ENCODE assay signal across 8 mouse cellular contexts in the genomic region with DNA sequence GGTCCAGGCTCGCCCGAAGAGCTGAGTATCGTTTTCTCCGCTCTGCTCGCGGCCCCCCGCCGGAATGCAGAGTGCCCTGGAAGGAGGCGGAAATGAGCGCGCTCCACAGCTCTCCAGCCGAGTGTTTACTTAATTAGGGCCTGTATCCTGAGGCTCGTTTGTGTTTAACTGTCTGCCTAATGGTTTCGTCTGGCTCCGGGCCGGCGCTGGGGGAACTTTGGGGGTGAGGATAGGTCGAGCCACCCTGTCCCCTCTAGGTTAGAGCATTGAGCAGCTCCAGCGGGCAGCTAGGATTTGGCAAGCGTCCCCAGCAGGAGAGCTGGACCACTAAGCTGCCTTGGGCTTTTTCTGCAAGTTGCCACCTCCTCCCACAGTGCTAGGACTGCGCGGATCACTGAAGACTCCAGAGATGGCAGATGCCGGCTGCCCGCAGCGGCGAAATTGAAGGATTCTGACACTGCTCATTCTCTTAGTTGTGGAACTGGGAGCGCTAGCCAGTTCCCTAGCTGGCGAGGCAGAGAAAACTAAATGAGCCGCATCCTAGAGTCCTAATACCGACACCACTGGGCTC. TPM values are rescaled to one million over a fixed set of nuclear protein-coding genes. Genes with fewer than 3 reads are reported as not detected.
DNase-seq lines count a peak whose midpoint lies in the region; ATAC-seq and TF ChIP-seq lines count a peak whose summit lies in the region.

No protein-coding gene starts in this region.

- ATAC-seq in megakaryocyte, adult 5-6 weeks (ENCODE audit: poor library complexity, severe bottlenecking): no peak
- peak; percentile 40; the same call in 1 of the 2 replicates for ATAC-seq in common myeloid progenitor, adult 5-6 weeks (replicated peaks; ENCODE audit: low read depth, poor library complexity, severe bottlenecking)
- 0 out of 2 replicates have a peak, but pooled peaks have one; percentile 18 for ATAC-seq in heart, postnatal 0 days (ENCODE audit: insufficient read depth, low read depth)
- no peak for ATAC-seq in limb, embryonic 15.5 days (ENCODE audit: insufficient number of reproducible peaks, low FRiP score, low TSS enrichment, low read depth)
- peak; percentile 60 for ATAC-seq in midbrain, embryonic 15.5 days (replicated peaks)
- no peak for ATAC-seq in erythroblast, adult 5-6 weeks (replicated peaks; ENCODE audit: low FRiP score, poor library complexity, severe bottlenecking)

- WGBS in heart, postnatal 0 days: 3% methylated on average over 30 of the region's 30 CpGs
- WGBS in limb, embryonic 15.5 days: 2% methylated on average over 30 of the region's 30 CpGs
- under 1% methylated on average over 30 of the region's 30 CpGs for WGBS in midbrain, embryonic 15.5 days

- H3K4me2 ChIP-seq in heart, postnatal 0 days (ENCODE audit: low read depth, low read length): peak overlapping the region; percentile 77
- peak overlapping the region; percentile 67 for H3K4me2 ChIP-seq in limb, embryonic 15.5 days
- H3K4me2 ChIP-seq in midbrain, embryonic 15.5 days: peak overlapping the region; percentile 71

- H3K4me3 ChIP-seq in megakaryocyte, embryonic 14.5 days (replicated peaks): peak overlapping the region; percentile 67
- H3K4me3 ChIP-seq in heart, postnatal 0 days (ENCODE audit: low read depth, low read length): peak overlapping the region; percentile 45
- H3K4me3 ChIP-seq in limb, embryonic 15.5 days: peak overlapping the region; percentile 31
- peak overlapping the region; percentile 29 for H3K4me3 ChIP-seq in midbrain, embryonic 15.5 days

- TF ChIP-seq EP300 in heart, postnatal 0 days (IDR thresholded peaks at IDR 0.05; ENCODE audit: low read depth): no peak

- TF ChIP-seq CTCF in heart, postnatal 0 days (IDR thresholded peaks at IDR 0.05; ENCODE audit: low read depth): no peak

- DNase-seq in heart, postnatal 0 days (ENCODE audit: low spot score): peak; percentile 28
- DNase-seq in urinary bladder, postnatal 4 days (ENCODE audit: low spot score in 2 of 2): no peak

- H3K36me3 ChIP-seq in megakaryocyte, embryonic 14.5 days (replicated peaks; ENCODE audit: low read length): no peaks in the 10 kb centered on the region
- H3K36me3 ChIP-seq in heart, postnatal 0 days (replicated peaks; ENCODE audit: control insufficient read depth, insufficient read depth, low read length): no peaks in the 10 kb centered on the region
- no peaks in the 10 kb centered on the region for H3K36me3 ChIP-seq in limb, embryonic 15.5 days
- H3K36me3 ChIP-seq in midbrain, embryonic 15.5 days (replicated peaks): no peaks in the 10 kb centered on the region

- H3K4me1 ChIP-seq in megakaryocyte, embryonic 14.5 days: peaks cover 26% of the 10 kb centered on the region
- peaks cover 14% of the 10 kb centered on the region for H3K4me1 ChIP-seq in heart, postnatal 0 days (ENCODE audit: control insufficient read depth, insufficient read depth)
- H3K4me1 ChIP-seq in limb, embryonic 15.5 days: peaks cover 52% of the 10 kb centered on the region
- peaks cover 34% of the 10 kb centered on the region for H3K4me1 ChIP-seq in midbrain, embryonic 15.5 days

- peaks cover 22% of the 10 kb centered on the region for H3K9me3 ChIP-seq in megakaryocyte, embryonic 14.5 days
- H3K9me3 ChIP-seq in heart, postnatal 0 days (replicated peaks; ENCODE audit: control insufficient read depth, low read length): no peaks in the 10 kb centered on the region
- H3K9me3 ChIP-seq in limb, embryonic 15.5 days: no peaks in the 10 kb centered on the region
- H3K9me3 ChIP-seq in midbrain, embryonic 15.5 days: no peaks in the 10 kb centered on the region

- H3K27me3 ChIP-seq in megakaryocyte, embryonic 14.5 days (replicated peaks): peaks cover 76% of the 10 kb centered on the region
- peaks cover 15% of the 10 kb centered on the region; the same call in 1 of the 2 replicates for H3K27me3 ChIP-seq in heart, postnatal 0 days (ENCODE audit: control insufficient read depth, insufficient read depth, low read length)
- H3K27me3 ChIP-seq in limb, embryonic 15.5 days: no peaks in the 10 kb centered on the region; the same call in 1 of the 2 replicates
- peaks cover 51% of the 10 kb centered on the region for H3K27me3 ChIP-seq in midbrain, embryonic 15.5 days (replicated peaks)

- no peak overlapping the region for H3K27ac ChIP-seq in heart, postnatal 0 days (ENCODE audit: low read depth)
- peak overlapping the region; percentile 57; the same call in 1 of the 2 replicates for H3K27ac ChIP-seq in limb, embryonic 15.5 days
- H3K27ac ChIP-seq in midbrain, embryonic 15.5 days: 0 out of 2 replicates have a peak overlapping the region, but pooled peaks have one; percentile 9

- H3K9ac ChIP-seq in heart, postnatal 0 days (replicated peaks; ENCODE audit: low read depth, low read length): 0 out of 2 replicates have a peak overlapping the region, but pooled peaks have one; percentile 34
- H3K9ac ChIP-seq in limb, embryonic 15.5 days: 0 out of 2 replicates have a peak overlapping the region, but pooled peaks have one; percentile 11
- H3K9ac ChIP-seq in midbrain, embryonic 15.5 days: peak overlapping the region; percentile 34

RNA-seq across cellular contexts. Expression of a gene that starts 2.8 kb away (rescaled TPM):
- not detected in 2 replicates for polyA plus RNA-seq in megakaryocyte, embryonic 14.5 days (2012; ENCODE audit: insufficient read depth, low replicate concordance)
- not detected in 2 replicates for total RNA-seq in megakaryocyte, adult 5-6 weeks (2015)
- total RNA-seq in megakaryocyte, adult 5-6 weeks (2017): not detected in 2 replicates
- not detected in 2 replicates for total RNA-seq in common myeloid progenitor, adult 5-6 weeks (2017)
- total RNA-seq in heart, postnatal 0 days (2014; rRNA removed; ENCODE audit: low replicate concordance): 9.2 and 11.4 TPM in 2 replicates
- polyA plus RNA-seq in heart, postnatal 0 days (2015; fragmentation: Nextera tagmentation; extraction: Ambion mirVana): 4.3 and 4.5 TPM in 2 replicates
- polyA plus RNA-seq in limb, embryonic 15.5 days (2015; fragmentation: Nextera tagmentation; extraction: Ambion mirVana): 29.3 and 33.3 TPM in 2 replicates
- polyA plus RNA-seq in midbrain, embryonic 15.5 days (2015; fragmentation: Nextera tagmentation; extraction: Ambion mirVana): 0.80 and 1.1 TPM in 2 replicates
- total RNA-seq in erythroblast, adult 5-6 weeks (2015; ENCODE audit: low replicate concordance): not detected in 2 replicates
- not detected in 2 replicates for total RNA-seq in erythroblast, adult 5-6 weeks (2017; ENCODE audit: low replicate concordance)

RNA-seq across cellular contexts. Expression of a gene that starts 7.5 kb away (rescaled TPM):
- polyA plus RNA-seq in megakaryocyte, embryonic 14.5 days (2012; ENCODE audit: insufficient read depth, low replicate concordance): not detected in 2 replicates
- total RNA-seq in megakaryocyte, adult 5-6 weeks (2015): not detected in 2 replicates
- not detected in 2 replicates for total RNA-seq in megakaryocyte, adult 5-6 weeks (2017)
- not detected in 2 replicates for total RNA-seq in common myeloid progenitor, adult 5-6 weeks (2017)
- total RNA-seq in heart, postnatal 0 days (2014; rRNA removed; ENCODE audit: low replicate concordance): not detected in 2 replicates
- polyA plus RNA-seq in heart, postnatal 0 days (2015; fragmentation: Nextera tagmentation; extraction: Ambion mirVana): not detected in 2 replicates
- polyA plus RNA-seq in limb, embryonic 15.5 days (2015; fragmentation: Nextera tagmentation; extraction: Ambion mirVana): not detected in 2 replicates
- polyA plus RNA-seq in midbrain, embryonic 15.5 days (2015; fragmentation: Nextera tagmentation; extraction: Ambion mirVana): not detected in 2 replicates
- not detected in 2 replicates for total RNA-seq in erythroblast, adult 5-6 weeks (2015; ENCODE audit: low replicate concordance)
- total RNA-seq in erythroblast, adult 5-6 weeks (2017; ENCODE audit: low replicate concordance): not detected in 2 replicates

Comparison
In these comparisons a context has a peak if more than half of its experiments do, and no peak if none do; other contexts are left out.
1. ATAC-seq: peak in common myeloid progenitor, adult 5-6 weeks (single experiment), heart, postnatal 0 days (single experiment) and midbrain, embryonic 15.5 days (single experiment); none in megakaryocyte, adult 5-6 weeks (single experiment), limb, embryonic 15.5 days (single experiment) and erythroblast, adult 5-6 weeks (single experiment).
2. RNA of a gene that starts 2.8 kb away (total RNA-seq): 9.2 to 11.4 TPM in heart, postnatal 0 days; not detected in megakaryocyte, adult 5-6 weeks, not detected in common myeloid progenitor, adult 5-6 weeks and not detected in erythroblast, adult 5-6 weeks; every median in the first group is over 10 times any median in the second.
3. Peak in every context shown above with its lines, with median percentiles within 50 percentile points of each other: H3K4me3 ChIP-seq, H3K4me2 ChIP-seq and H3K9ac ChIP-seq.